Mouse (Mus musculus) midbrain, postnatal 0 days (tissue): ENCODE data around the gene St6gal2. TPM values are rescaled to one million over a fixed set of nuclear protein-coding genes. Genes with fewer than 3 reads are reported as not detected.

Source experiments
- ATAC-seq: fragments of 200-750 bp; cut with Nextera tagmentation; 2 replicates; pipeline ENCODE4 v1.8.0; 2017; ENCODE audit warnings: moderate number of reproducible peaks, mild to moderate bottlenecking, moderate TSS enrichment, moderate library complexity; ENCODE audit not compliant: low FRiP score
- DNase-seq: peaks from one replicate; pipeline ENCODE4 v3.0.0-alpha.2; 2015; ENCODE audit warnings: low spot score
- H3K27ac ChIP-seq: fragments of 300-500 bp; sonication (generic); 2 replicates; pipeline ENCODE4 v1.5.1; 2014; ENCODE audit warnings: low read depth, mild to moderate bottlenecking, low read length, mixed read lengths
- H3K27me3 ChIP-seq: fragments of 300-500 bp; sonication (generic); 2 replicates; pipeline ENCODE4 v1.6.1; 2014; ENCODE audit warnings: low read length, control low read depth, mixed read lengths; ENCODE audit not compliant: insufficient read depth
- H3K36me3 ChIP-seq: fragments of 300-500 bp; sonication (generic); 2 replicates; pipeline ENCODE4 v1.6.1; 2014; ENCODE audit warnings: low read length, control low read depth, mixed read lengths; ENCODE audit not compliant: insufficient read depth
- H3K4me1 ChIP-seq: fragments of 300-500 bp; sonication (generic); 2 replicates; pipeline ENCODE4 v1.6.1; 2014; ENCODE audit warnings: mild to moderate bottlenecking, control low read depth, antibody characterized with exemption, low read length, mixed read lengths; ENCODE audit not compliant: insufficient read depth
- H3K4me2 ChIP-seq: fragments of 300-500 bp; sonication (generic); 2 replicates; pipeline ENCODE4 v1.6.1; 2014; ENCODE audit warnings: low read depth, mild to moderate bottlenecking, low read length, mixed read lengths; ENCODE audit not compliant: poor library complexity, severe bottlenecking
- H3K4me3 ChIP-seq: fragments of 300-500 bp; sonication (generic); 2 replicates; pipeline ENCODE4 v1.5.1; 2014; ENCODE audit warnings: low read depth, mild to moderate bottlenecking, low read length, moderate library complexity
- H3K9ac ChIP-seq: fragments of 300-500 bp; sonication (generic); replicated peaks from 2 replicates; pipeline ENCODE4 v1.6.1; 2014; ENCODE audit warnings: mild to moderate bottlenecking, low read length, moderate library complexity, mixed read lengths; ENCODE audit not compliant: poor library complexity, severe bottlenecking
- H3K9me3 ChIP-seq: fragments of 300-500 bp; sonication (generic); 2 replicates; pipeline ENCODE4 v1.6.1; 2016; ENCODE audit warnings: low read length, control low read depth
- CTCF ChIP-seq: IDR thresholded peaks from 2 replicates; pipeline ENCODE4 v1.5.1; 2016; ENCODE audit warnings: antibody characterized with exemption, mild to moderate bottlenecking
- WGBS: fragments of 180-500 bp; shearing (Covaris S2); extraction: QIAGEN DNeasy Blood & Tissue Kit; methylation state at CpG from one replicate; pipeline ENCODE4 v1.1.7; 2014; 5-methylcytosine and 5-hydroxymethylcytosine counted together
- polyA plus RNA-seq: library from polyadenylated mRNA; unstranded; fragments of >200 nt; fragmentation: Nextera tagmentation; extraction: Ambion mirVana; gene quantifications from 2 replicates; pipeline ENCODE4 v1.2.1, GENCODE M21; 2015
- total RNA-seq: library from RNA; depleted of rRNA; stranded (reverse); fragments of >200 nt; gene quantifications from 2 replicates; pipeline ENCODE4 v1.2.3, GENCODE M21; 2014; rRNA removed

St6gal2 gene
- total RNA-seq: 114 and 130 TPM in 2 replicates
- 38.8 and 45.9 TPM in 2 replicates for polyA plus RNA-seq

DNA sequence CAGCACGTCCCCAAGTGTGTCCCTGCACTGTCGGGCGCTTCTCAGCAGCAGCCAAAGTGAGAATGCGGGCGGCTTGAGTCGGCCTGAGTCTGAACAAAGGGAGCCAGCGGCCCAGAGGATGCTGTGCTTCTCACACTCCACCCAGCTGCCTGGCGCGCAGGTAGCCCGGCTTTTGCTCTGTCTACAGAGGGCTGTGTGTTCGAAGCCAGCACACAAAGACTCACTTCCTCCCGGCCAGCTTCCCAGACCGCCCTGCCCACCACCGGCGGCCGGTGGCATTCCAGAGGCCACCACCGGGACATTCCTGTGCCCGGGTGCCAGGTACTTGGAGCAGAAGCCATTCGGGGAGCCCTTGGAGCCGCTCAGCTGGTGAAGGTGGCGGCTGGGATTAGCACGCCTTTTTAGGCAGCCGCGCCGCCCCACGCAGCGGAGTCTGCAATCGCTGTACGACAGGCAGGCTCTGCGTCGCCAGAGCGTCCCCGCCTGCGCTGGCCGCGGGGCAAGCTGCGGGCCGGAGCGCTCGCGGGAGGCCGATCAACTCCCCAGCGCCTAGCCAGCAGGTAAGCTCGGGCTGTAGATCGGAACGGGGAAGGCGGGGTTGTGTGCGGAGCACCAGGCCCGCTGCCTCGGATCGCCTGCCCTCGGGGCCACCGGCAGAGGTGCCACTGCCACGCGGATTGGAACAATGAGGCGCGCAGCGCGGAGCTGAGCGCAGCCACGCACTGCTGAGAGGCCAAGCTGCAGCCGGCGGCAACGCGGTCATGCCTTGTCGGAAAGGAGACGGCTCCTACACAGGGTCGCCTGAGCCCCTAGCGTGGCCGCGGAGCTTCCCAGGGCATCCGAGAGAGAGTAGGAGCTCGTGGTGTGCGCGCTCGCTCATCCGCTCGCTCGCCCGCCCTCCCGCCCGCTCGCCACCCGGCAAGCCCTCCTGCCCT, at the start of gene St6gal2:
TSS of gene St6gal2 (plus strand) at position 133 of the 935 bp plus-strand sequence.
- Histone ChIP-seq H3K36me3 (no peaks in the 10 kb centered on the region), H3K9me3 (no peaks in the 10 kb centered on the region), H3K4me3 (peak within 1 kb of the TSS; percentile 84), H3K4me1 (peaks cover 8% of the 10 kb centered on the region; the same call in 1 of the 2 replicates), H3K27ac (peak within 1 kb of the TSS; percentile 99), H3K4me2 (peak within 1 kb of the TSS; percentile 55), H3K9ac (peak within 1 kb of the TSS; percentile 89), H3K27me3 (no peaks in the 10 kb centered on the region)
- WGBS: under 1% methylated on average over 77 of the region's 84 CpGs
- peak; percentile 10; the same call in 1 of the 2 replicates for TF ChIP-seq CTCF
- ATAC-seq: peak; percentile 91
- peak; percentile 74 for DNase-seq

GRCm38 (mm10) chr17:55406043-55406442, 39.1 kb upstream of the St6gal2 start:
- ATAC-seq (no peak), DNase-seq (no peak)
- H3K9me3 ChIP-seq: no peaks in the 10 kb centered on the region
- no peak overlapping the region for H3K27ac ChIP-seq
- H3K4me1 ChIP-seq: no peaks in the 10 kb centered on the region
- no peaks in the 10 kb centered on the region for H3K27me3 ChIP-seq
- H3K36me3 ChIP-seq: no peaks in the 10 kb centered on the region
- 84% methylated on average over 2 of the region's 2 CpGs for WGBS
- H3K4me2 ChIP-seq: no peak overlapping the region
- TF ChIP-seq CTCF: no peak
- no peak overlapping the region for H3K4me3 ChIP-seq
- H3K9ac ChIP-seq: no peak overlapping the region

- Histone ChIP-seq H3K4me2 (no peak overlapping the region), H3K36me3 (no peaks in the 10 kb centered on the region), H3K4me3 (no peak overlapping the region), H3K4me1 (no peaks in the 10 kb centered on the region), H3K27me3 (no peaks in the 10 kb centered on the region), H3K9ac (no peak overlapping the region), H3K27ac (no peak overlapping the region), H3K9me3 (no peaks in the 10 kb centered on the region)
- WGBS: 90% methylated on average over 2 of the region's 2 CpGs
- TF ChIP-seq CTCF: no peak
- DNase-seq (no peak), ATAC-seq (no peak)
Measured at GRCm38 (mm10) chr17:55416519-55416918, 28.7 kb upstream of the St6gal2 start.

DNA sequence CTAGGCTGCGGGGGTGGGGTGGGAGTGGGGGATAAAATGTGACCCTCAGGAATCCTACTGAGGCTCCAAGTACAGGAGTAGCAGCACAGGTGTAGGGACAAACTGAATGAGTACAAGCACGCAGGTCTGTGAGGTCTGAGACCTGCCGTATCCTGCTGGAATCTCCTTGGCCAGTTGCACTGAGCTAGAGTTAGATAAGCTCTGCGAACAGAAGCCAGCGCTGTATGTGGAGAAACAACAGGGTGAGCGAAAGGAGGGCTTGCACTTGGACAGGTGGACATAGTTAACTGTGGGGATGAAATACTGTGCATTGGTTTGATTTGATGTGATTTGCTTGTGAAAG, 974 bp downstream of the St6gal2 start:
- DNase-seq (peak; percentile 53), ATAC-seq (peak; percentile 68)
- H3K9me3 ChIP-seq: no peaks in the 10 kb centered on the region
- H3K27me3 ChIP-seq: no peaks in the 10 kb centered on the region
- H3K27ac ChIP-seq: peak overlapping the region; percentile 99
- peak overlapping the region; percentile 89 for H3K9ac ChIP-seq
- TF ChIP-seq CTCF: no peak
- WGBS: 0% methylated on average over 6 of the region's 6 CpGs
- peak overlapping the region; percentile 55 for H3K4me2 ChIP-seq
- peak overlapping the region; percentile 84 for H3K4me3 ChIP-seq
- peaks cover 8% of the 10 kb centered on the region; the same call in 1 of the 2 replicates for H3K4me1 ChIP-seq
- no peaks in the 10 kb centered on the region for H3K36me3 ChIP-seq

DNA sequence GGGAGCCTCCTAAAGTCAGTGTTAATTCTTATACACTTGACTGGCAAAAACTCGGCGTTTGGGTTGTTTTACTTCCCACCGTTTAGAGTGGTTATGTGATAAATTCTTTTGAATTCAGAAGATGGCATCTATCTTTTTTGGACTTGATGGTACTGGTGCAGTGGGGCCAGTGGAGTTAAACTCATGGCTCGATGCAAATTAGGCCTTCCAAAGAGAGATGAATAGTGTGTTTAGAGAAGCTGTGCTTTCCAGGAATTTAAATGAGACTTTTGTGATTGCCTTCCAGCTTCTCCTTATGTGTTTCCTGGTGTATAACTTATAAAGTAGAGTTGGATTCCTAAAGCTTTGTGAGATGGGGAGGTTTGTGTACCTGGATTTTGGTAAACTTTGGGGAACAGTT, 1.5 kb downstream of the St6gal2 start:
- Histone ChIP-seq H3K9me3 (no peaks in the 10 kb centered on the region), H3K9ac (peak overlapping the region; percentile 89), H3K4me2 (peak overlapping the region; percentile 55), H3K27ac (peak overlapping the region; percentile 99), H3K36me3 (no peaks in the 10 kb centered on the region), H3K4me1 (peaks cover 8% of the 10 kb centered on the region; the same call in 1 of the 2 replicates), H3K27me3 (no peaks in the 10 kb centered on the region), H3K4me3 (peak overlapping the region; percentile 84)
- ATAC-seq (no peak), DNase-seq (peak; percentile 27)
- no peak for TF ChIP-seq CTCF
- 5% methylated on average over 4 of the region's 4 CpGs for whole genome bisulfite sequencing

GRCm38 (mm10) chr17:55450943-55451342, 5.8 kb downstream of the St6gal2 start:
- TF ChIP-seq CTCF: no peak
- DNase-seq (no peak), ATAC-seq (no peak)
- peaks cover 12% of the 10 kb centered on the region; the same call in 1 of the 2 replicates for H3K4me1 ChIP-seq
- H3K27ac ChIP-seq: no peak overlapping the region
- H3K9me3 ChIP-seq: no peaks in the 10 kb centered on the region
- no peak overlapping the region for H3K4me3 ChIP-seq
- WGBS: 82% methylated on average over 2 of the region's 2 CpGs
- H3K27me3 ChIP-seq: no peaks in the 10 kb centered on the region
- no peaks in the 10 kb centered on the region for H3K36me3 ChIP-seq
- no peak overlapping the region for H3K4me2 ChIP-seq
- H3K9ac ChIP-seq: no peak overlapping the region
